Mouse (Mus musculus) testis, adult 2 months (tissue): ENCODE measurements around the gene Babam2.

Experiments
- CTCF ChIP-seq: fragments of 200-500 bp; IDR thresholded peaks from 2 replicates; pipeline ENCODE4 v1.5.1; 2012; ENCODE audit warnings: low read depth, mild to moderate bottlenecking, inconsistent platforms, low read length, moderate library complexity; ENCODE audit not compliant: control insufficient read depth, insufficient read depth, insufficient replicate concordance
- POLR2A ChIP-seq: fragments of 200-500 bp; IDR thresholded peaks from 2 replicates; pipeline ENCODE4 v1.6.1; 2012; ENCODE audit warnings: low read depth, mild to moderate bottlenecking, inconsistent platforms, low read length, moderate library complexity; ENCODE audit not compliant: control insufficient read depth

- TF ChIP-seq POLR2A (no peak), CTCF (no peak)
Observed at GRCm38 (mm10) chr5:31892631-31893030, 195.1 kb downstream of the Babam2 start.
